Mouse (Mus musculus) NIH3T3 (cell line): ENCODE measurements around the gene Eme1.
"Not testable (repeated sequence)": the region's sequence is repeated elsewhere in the genome, so short reads cannot be mapped to it uniquely, and the experiment has no call there.

ENCODE experiments used
- DNase-seq: peaks from one replicate; pipeline ENCODE4 v3.0.0-alpha.2; 2012; ENCODE audit warnings: low read depth

Eme1 gene

DNA sequence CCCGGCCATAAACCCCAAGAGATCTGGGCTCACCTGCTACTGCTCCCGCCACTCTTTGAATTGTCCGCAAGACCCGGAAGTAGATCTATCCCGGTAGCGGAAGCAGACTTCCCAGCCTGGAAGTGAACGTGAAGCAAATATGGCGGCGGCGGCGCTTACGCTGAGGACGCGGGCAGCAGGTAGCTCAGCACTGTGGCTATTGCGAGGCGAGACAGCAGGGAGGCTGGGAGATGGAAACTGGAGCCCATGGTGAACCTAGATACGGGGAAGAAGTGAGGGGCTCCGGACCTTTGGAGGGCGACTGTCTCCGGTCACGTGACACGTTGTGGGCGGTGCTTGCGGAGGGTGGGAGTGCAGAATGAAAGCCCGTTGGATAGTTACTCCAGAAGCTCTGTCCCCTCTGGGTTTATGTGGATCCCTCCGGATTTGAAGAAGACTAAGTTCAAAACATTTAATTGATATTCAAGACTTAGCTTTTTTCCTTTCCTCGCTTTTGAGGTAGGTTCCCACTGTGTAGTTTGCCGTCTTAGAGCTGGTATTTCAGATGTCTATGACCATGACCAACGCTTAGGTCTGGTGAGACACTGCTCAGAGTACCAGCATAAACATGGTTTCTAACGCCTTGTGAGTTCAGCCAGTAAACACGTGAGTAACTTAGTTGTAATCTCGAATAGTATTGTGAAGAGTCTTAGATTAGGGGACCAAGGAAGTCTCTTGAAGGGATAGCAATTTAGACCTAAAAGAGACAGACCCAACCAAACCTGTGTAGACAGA, at the start of gene Eme1, which contains the start of gene Mrpl27:
Gene Eme1 (minus strand): TSS at position 302 of the 774 bp plus-strand sequence.
Gene Mrpl27 (plus strand): TSS at position 105 of the 774 bp plus-strand sequence.
- peak; percentile 83 for DNase-seq

DNA sequence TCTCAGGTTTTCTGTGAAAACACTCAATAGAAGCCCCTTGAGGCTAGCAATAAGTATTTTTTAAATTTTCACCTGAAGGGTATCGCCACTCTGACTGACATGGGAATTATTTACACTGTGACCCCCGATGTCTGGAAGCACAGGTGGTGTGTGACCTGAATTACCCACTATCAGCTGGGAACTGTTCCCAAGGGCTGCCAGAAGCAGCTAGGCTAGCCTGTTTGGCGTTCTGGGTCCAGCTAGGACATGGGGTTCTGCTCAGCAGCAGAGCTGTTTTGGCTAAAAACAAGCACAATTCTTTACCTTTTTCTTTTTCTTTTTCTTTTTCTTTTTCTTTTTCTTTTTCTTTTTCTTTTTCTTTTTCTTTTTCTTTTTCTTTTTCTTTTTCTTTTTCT, 48.4 kb upstream of the Eme1 start:
- no peak for DNase-seq

DNA sequence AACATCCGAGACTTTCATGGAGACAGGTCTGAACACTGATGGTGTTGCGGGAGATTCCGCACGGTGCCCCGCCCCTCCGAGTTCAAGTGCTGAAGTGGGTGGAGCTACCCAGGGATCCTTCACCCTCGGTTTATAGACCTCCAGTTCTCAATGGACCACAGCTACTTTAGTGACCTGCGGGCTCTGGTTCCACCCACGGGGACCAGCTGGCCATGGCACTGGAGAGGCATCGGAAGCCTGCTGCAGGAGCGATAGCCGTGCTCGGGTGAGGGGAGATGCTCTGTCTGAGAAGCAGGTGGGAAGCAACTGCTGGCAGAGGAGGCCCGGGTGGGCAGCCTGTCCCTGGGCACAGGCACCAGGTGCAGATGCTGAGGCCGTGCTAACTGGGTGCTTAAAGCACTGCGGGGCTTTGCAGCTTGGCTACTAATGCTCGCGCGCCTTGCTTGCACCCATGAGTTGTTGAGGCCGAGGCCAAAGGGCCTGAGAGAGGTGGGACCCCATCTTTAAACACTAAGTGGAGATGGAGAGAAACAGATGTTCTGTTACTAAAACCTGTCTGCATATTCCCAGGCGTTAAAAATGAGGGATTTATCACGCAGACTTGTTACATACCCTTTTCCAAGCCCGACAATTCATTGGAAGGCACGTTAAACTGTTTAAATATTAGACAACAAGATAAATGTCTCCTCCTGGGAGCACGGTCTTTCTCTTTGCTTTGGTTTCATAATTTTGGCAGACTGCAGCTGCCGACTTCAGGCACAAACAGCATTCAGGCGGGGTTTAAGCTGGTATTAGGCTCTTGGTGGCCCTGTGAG, 47.8 kb upstream of the Eme1 start:
- DNase-seq = no peak

DNA sequence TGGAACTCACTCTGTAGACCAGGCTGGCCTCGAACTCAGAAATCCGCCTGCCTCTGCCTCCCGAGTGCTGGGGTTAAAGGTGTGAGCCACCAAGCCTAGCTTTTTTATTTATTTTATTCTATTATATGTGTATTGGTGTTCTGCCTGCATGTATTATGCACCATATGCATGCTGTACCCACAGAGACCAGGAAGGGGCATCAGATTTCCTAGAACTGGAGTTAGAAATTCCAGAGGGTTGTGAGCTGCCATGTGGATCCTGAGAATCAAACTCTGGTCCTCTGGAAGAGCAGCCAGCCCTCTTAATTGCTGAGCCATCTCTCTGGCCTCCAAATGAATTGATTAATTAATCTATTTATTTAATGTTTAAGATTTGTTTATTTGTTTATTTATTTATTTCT, 45.6 kb upstream of the Eme1 start:
- no peak for DNase-seq

DNA sequence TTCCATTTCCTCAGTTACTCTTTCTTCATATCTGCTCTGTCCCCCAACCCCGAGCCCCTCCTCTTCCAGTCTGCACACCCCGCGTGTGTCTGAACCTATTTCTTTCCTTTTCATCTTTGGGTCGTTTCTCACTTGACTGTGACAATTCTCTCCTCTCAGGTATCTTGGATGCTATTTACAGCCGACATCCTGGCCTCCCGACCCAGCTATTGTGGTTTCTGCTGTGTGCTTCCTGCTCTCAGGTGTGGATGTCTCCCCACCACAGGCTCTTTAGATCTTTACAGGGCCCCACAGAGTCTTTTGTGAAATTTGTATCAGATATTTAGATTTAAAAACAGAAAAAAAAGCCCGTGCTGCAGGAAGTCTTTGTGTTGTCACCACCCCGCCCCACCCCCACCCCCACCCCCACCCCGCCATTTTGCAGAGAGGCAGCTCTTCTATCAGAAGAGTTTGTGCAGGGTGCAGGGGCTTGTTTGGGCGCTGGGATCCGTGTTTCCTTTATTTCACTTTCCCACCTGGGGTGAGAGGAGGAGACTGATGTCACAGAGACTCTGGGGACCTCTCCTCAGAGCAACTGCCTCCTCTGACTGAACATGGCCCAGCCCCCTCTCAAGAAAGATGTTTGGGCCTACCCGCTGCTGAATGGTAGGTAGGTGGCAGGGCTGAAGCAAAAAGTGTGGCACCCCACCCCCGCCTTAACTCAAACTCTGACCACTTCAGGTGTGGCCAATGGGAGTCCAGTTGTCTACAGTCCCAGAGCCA, 44.1 kb upstream of the Eme1 start:
- no peak for DNase-seq

DNA sequence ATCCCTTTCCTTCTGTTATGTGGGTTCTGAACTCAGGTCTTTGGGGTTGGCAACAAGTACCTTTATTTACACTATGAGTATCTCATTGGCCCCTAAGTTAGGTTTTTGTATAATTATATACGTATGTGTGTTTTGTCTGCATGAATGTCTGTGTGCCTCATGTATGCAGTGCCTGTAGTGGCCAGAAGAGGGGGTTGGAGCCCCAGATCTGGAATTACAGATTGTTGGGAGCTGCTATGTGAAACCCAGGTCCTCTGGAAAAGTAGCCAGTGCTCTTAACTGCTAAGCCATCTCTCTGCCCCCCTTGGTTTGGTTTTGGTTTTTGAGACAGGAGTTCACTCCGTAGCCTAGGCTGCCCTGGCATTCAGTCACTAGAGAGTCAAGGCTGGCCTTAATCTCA, 43.4 kb upstream of the Eme1 start:
- DNase-seq = no peak

DNA sequence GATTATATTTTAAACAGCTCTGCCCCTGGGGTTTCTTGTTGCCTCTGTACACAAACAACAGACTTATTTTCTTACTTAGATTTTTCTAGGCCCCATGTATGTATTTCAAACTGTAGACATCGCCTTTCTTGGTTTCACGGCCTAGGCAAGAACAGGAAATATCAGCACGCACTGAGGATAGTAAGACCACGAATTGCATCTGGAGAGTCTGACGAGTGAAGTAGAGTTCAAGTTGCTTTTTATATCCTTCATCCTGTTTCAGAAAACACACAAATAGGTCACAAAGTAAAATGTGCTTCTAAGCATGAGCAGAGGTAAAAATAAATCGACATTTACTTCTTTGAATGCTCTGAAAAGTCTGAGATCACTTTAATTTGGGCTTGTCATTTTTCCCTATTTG, 41.7 kb upstream of the Eme1 start:
- no peak for DNase-seq

DNA sequence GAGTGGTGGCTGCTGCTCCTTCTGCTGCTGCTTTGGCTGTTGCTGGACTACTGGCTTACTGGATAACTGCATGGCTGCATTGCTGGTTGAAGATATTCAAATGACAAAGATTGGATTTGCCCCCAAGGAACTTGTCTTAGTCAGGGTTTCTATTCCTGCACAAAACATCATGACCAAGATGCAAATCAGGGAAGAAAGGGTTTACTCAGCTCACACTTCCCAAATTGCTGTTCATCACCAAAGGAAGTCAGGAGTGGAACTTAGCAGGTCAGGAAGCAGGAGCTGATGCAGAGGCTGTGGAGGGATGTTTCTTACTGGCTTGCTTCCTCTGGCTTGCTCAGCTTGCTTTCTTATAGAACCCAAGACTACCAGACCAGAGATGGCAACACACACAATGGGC, 38.7 kb upstream of the Eme1 start:
- DNase-seq = not testable (repeated sequence)

DNA sequence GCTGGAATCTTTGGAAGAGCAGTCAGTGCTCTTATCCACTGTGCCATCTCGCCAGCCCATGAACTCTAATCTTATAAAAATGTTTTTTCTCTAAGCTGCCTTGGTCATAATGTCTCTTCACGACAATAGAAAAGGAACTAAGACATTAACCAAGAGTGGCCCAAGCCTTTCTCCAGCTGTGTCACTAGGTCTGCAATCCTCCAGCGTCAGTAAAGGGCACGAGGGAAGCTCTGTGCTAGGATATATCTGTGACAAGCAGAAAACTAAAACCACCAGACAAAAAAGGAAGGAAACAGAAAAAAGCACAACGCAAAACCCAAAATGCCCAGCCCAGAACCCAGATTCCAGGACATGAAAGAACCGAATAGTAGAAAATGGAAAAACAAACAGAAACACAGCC, 33.4 kb upstream of the Eme1 start:
- no peak for DNase-seq

DNA sequence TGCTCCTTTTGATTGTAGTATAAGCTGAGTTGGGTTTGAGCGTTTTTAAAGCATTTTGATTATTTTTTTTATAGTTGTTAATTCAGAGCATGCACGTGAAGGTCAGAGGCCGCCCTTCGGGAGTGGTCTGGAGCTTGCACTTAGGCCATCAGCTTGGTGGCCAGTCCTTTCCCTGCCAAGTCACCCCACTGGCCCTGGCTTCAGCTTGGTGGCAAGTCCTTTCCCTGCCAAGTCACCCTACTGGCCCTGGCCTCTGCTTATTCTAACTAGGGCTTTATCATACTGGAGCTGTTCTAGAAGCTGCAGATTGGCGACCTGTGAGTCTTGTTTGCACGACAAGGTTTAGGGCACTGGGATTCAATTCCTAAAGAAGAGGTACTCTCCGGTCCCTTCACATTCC, 28.7 kb upstream of the Eme1 start:
- no peak for DNase-seq

DNA sequence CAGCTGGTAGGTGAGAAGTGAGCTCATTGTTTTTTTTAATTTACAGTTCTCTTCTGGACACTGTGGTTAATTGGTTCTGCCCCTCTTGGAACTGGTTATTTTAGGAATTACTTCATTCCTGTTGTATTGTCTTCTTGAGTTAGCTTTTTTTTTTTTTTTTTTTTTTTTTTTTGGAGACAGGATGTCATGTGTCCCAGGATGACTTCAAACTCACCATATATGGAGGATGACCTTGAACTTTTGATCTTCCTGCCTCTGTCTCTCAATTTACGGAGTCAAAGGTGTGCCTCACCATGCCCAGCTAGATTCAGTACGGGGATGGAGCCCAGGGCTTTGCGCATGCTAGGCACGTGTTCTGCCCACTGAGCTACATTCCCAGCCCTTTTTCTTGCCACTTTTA, 27.9 kb upstream of the Eme1 start:
- DNase-seq = no peak

DNA sequence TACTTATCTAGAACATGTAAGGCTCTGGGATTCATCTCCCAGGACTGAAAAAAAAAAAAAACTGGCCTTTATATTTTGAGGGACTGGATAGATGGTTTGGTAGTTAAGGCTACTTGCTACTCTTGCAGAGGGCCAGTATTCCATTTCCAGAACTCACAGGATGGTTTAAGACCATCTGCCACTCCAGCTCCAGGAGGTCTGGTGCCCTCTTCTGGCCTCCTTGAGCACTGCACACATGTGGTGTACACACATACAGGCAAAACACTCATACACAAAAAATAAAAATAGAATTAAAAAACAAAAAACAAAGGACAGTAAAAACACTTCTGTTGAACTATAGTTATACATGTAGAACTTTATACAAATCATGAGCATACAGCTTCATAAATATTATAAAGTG, 26.9 kb upstream of the Eme1 start:
- DNase-seq = no peak

DNA sequence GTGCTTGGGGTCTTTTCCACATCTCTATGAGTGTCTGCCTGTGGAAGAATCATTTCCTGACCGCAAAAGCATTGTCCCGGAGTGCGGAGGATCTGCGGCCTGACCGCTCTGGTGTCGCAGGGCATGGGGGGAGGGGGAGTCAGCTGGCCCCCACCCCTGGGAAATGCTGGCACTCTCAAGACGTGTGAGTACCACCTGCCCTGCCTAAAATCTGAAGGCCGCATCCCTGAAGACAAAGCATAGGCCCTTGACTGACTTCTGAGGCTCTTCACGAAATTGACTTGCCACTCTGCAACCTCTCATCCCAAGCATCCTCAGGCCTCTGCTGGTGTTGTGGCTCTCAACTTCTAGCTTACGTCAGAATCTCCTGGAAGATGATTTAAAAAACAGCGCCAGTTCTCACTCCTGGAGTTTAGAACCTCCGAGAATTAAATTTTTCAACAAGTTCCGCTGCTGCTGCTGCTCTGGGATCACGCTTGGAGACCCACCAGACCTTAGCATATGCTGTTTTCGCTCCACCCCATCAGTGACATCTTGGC, 23.9 kb upstream of the Eme1 start:
- peak; percentile 39 for DNase-seq

DNA sequence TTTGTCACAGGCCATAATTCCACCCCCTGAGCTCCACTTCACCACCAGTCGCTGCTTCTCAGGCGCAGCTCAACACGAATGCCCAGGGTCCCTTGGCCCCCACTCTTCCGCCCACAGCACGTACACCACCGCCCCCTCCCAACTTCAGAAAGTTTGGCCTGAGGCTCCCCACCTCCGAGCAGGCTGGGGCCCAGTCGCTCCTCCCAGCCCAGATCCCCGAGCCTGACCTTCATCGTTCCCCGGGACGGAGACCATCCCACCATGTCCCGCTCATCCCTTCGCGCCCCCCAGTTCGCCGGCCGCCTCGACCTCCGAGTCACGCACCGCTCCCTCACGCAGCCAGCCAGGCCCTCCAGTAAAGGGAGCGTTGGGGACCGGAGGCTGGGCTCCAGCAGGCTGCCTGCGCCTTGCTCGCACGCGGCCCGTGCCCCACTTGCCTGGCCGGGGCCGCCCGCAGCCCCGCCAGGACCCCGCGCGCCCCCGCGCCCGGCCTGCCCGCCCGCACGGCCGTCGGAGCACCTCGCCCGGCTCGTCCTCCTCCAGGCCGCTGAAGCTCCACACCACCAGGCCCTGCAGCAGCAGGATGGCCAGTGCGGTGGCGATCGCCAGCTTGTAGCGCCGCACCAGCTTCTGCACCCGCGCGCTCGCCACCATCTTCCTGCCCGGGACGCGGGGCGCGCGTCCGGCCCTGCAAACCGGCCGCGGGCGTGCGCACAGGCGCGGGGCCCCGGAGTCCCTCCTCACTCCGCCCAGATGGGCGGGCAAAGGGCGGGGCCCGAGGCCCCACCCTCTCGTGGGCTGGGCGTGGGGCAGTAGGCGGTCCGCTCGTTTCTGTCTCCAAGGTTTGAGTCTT, 23.2 kb upstream of the Eme1 start, which contains the start of gene Xylt2:
Gene Xylt2 (minus strand): TSS at position 762 of the 853 bp plus-strand sequence.
- DNase-seq = peak; percentile 97

DNA sequence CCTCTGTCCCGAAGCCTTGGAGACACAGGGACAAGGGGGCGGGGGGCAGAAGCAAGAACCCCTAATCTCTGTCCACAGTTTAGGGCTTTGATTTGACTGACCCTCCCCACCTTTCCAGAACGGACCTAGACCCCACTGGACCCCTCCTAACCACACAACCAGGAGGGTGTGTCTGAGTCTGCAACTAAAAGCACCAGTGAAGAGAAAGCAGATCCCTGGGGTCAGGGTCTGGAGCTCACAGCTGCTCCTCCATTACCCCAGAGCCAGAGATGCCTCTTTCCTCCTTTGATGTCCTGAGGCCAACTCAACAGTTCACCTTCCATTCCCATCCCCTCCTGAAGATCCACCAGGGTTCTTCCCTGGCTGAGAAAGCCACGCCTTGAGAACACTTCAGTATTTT, 22.5 kb upstream of the Eme1 start:
- DNase-seq = no peak

DNA sequence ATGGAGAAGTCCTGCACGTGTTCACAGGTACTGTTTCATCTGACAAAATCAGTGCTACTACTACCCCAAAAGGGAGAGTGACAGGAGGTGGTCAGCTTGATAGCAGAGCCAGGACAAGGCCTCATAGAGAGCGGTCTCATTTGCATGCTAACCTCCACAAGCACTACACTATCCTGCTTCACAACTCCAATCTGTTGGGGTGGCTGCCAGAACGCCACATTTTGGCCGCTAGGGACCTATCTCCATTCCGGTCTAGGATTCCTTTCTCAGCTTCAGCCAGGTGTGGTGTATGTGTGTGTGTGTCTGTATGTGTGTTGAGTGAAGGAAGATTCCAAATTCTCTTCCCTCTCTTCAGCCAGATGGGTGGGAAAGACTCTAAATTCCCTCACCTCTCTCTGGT, 21.7 kb upstream of the Eme1 start:
- DNase-seq = no peak

DNA sequence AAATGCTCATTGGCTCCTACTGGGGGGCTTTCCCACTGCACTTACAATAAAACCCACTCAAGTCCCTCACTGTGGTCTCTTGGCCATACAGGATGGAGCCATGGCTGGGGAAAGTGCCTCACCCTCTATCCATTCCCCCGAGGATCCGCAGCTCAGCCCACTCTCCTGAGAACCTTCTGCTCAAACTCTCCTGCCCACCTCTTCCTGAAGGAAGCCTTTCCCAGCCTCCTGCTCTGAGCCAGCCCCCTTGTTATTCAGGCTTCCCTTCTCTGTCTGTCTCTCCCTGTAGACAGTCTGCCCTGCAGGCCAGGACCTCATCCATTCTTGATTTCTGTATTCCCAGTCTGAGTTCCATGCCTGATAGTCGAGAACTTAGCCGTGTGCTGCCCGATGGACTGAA, 21.2 kb upstream of the Eme1 start:
- no peak for DNase-seq

DNA sequence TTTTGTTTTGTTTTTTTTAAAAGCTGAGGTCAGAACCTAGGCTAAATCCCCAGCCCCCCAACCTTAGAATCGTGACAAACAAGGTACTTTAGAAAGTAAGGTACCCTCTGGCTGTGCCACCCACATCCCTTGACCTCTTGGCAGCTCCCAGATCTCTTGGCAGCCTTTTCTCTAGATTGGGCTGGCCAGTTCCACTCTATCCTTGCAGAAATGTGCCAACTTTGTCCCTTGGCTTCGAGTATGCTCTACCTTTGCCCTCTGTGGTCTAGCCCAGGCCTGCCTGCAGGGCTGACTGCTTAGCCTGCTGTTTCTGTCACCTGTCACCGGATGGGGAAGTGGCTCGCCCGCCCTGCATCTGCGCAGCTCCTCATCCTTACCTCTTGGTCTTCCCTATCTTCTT, 11.5 kb upstream of the Eme1 start:
- no peak for DNase-seq

DNA sequence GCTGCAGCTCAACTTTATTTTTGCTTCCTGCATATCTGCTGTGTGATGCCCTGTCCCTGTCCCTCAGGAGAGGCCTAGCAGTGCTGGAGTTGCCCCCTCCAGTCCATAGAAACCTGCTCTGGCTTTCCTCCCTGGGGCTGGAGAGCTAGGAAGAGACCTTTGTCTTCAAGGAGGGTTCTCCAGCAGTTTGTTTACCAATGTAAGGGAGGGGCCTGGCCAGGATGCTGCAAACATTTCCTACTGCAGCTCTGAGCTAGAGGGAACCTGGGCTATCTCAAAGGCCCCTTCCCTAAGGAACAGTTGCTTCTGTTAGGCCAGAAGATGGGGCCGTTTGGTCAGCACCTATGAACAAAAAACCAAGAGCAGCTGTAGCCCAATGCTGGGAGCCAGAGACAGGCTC, 7.6 kb upstream of the Eme1 start:
- DNase-seq = no peak

DNA sequence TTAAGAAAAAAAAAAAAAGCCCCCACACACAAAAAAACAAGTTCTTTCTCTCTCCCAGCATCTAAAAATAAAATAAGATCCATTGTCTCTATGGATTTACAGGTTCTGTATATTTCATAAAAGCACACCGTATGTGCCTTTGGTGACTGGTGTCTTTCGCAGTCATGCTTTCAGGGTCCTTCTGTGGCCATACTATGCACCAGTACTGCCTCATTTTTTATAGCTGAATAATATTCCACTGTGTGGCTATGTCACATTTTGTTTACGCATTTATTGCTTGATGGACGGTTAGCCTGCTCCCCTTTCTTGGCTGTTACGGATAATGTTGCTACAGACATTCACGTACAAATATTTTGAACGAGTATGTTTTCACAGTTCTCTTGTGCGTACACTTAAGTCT, 791 bp downstream of the Eme1 start:
- no peak for DNase-seq

DNA sequence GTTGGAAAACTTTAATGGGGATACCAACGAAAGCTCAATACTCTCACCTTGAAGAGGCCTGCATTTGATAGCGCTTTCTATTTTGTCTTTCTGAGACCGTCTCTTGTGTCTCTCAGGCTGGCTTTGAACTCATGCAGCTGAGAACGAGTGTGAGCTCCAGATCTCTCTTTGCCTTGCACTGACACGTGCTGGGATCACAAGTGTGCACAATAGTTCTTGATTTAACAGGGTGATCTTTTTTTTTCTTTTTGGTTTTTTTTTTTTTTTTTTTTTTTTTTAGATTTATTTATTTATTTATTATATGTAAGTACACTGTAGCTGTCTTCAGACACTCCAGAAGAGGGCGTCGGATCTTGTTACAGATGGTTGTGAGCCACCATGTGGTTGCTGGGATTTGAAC, 2.5 kb downstream of the Eme1 start:
- DNase-seq = not testable (repeated sequence)
